Mouse (Mus musculus) urinary bladder, postnatal 14 days (tissue): ENCODE measurements at regions not wholly inside any gene's neighbourhood (a gene's known extent, or its start where the extent isn't known, plus 50 kb on each side); places are given as distances from the start of the nearest gene placed in this dataset.

Source experiments
- DNase-seq: peaks from one replicate; pipeline ENCODE4 v3.0.0; 2021; ENCODE audit warnings: low spot score

GRCm38 (mm10) chr15:84500214-84500613 is 53.3 kb upstream of the Shisal1 start:
- peak; percentile 54 for DNase-seq

GRCm38 (mm10) chr15:84497130-84497529 is 50.2 kb upstream of the Shisal1 start:
- no peak for DNase-seq
